Mouse (Mus musculus): ENCODE measurements around the gene Klf7.

Gene Klf7

DNA sequence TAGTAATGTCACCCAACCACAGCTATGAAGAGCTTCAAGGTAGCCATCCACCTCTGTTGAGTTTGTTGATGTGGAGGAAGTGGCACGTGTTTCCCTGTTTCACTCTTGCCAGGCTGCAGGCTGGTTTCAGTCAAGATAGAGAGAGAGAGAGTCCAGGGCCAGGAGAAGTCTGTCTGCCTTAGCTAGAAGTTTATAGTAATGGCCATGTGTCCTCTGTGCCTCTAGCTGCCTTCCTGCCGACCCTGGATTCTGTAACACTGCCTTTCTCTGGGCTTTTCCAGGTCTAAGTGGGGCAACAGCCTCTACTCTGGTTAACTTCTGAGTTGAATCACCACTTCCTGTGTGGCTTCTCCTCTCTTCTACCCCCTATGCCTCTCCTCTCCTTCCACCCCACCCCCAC lies 121.5 kb downstream of the Klf7 start:
- in situ Hi-C loops (cut with MboI; ENCODE audit: low pct_unique_long_range_greater_than_20kb in 1 of 2, low sequenced_read_pairs in 2 of 2, unreplicated experiment in 1 of 2), result no loop called here

GRCm38 (mm10) chr1:63999481-63999880 lies 122.6 kb downstream of the Klf7 start:
- in situ Hi-C loops (cut with MboI; ENCODE audit: low pct_unique_long_range_greater_than_20kb in 1 of 2, low sequenced_read_pairs in 2 of 2, unreplicated experiment in 1 of 2), result no loop called here

DNA sequence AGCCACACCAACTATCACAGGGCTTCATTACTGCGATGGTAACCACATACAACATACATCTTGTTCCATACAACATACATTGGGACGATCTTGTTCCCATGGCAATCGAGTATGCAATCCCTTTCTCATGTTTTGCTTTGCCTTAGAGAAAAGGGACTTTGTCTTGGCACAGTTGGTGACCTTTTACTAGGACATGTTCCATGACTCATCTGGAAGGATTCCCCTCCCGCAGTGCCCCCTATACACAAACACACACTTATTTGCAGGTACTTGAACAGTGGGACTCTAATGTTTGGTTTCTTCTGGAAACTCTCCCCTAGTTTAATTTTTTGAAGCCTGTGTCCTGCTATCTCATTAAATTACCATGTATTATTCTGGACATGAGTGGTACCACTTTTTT lies 123.2 kb downstream of the Klf7 start:
- in situ Hi-C loops (cut with MboI; ENCODE audit: low pct_unique_long_range_greater_than_20kb in 1 of 2, low sequenced_read_pairs in 2 of 2, unreplicated experiment in 1 of 2), result no loop called here

- in situ Hi-C loops (cut with MboI; ENCODE audit: low pct_unique_long_range_greater_than_20kb in 1 of 2, low sequenced_read_pairs in 2 of 2, unreplicated experiment in 1 of 2), result no loop called here
Measured at GRCm38 (mm10) chr1:63998139-63998538, 123.9 kb downstream of the Klf7 start.

GRCm38 (mm10) chr1:63995828-63996227 lies 126.3 kb downstream of the Klf7 start:
- in situ Hi-C loops (cut with MboI; ENCODE audit: low pct_unique_long_range_greater_than_20kb in 1 of 2, low sequenced_read_pairs in 2 of 2, unreplicated experiment in 1 of 2), result no loop called here

GRCm38 (mm10) chr1:63995137-63995492 lies 127.0 kb downstream of the Klf7 start:
- in situ Hi-C loops (cut with MboI; ENCODE audit: low pct_unique_long_range_greater_than_20kb in 1 of 2, low sequenced_read_pairs in 2 of 2, unreplicated experiment in 1 of 2), result no loop called here

DNA sequence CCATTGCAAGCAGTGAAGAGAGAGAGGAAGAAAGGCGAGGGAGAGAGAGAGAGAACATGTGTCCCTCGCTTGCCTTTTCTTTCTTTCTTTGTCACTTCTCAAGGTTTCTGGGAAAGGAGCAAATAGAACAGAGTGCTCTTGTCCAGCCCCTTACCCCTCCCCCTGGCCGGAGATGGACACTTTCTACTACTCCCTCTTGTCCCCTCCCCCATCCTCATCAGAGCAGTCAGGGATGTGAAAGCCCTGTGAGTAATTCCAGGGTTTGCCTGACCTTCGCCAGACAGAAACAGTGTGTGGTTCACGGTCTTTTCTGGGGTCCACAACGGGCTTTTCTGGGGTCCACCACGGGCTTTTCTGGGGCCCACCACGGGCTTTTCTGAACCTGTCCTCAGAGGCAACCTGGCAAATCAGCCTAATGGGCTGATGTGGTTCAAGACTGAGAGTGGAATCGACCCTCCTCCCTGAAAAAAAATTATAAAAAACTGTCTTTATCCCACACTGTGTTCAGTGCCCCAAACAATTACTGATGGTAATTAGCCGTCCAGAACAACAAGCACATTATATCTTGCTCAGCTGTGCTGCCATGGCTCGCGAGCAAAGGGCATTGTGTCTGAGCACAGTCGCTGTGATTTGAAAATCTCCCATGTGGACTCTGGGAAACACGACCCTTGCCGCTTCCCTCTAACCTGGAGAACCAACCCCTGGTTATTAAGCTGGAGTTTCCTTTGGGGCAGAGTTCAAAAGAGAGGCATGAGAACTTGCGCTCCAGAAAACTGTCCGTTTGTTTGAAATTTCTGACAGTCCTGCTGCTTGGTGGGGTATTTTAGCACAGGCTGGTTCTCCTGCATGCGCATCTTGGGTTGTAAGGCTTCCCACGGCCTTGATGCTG lies 127.6 kb downstream of the Klf7 start:
- in situ Hi-C loops (cut with MboI; ENCODE audit: low pct_unique_long_range_greater_than_20kb in 1 of 2, low sequenced_read_pairs in 2 of 2, unreplicated experiment in 1 of 2), result no loop called here

DNA sequence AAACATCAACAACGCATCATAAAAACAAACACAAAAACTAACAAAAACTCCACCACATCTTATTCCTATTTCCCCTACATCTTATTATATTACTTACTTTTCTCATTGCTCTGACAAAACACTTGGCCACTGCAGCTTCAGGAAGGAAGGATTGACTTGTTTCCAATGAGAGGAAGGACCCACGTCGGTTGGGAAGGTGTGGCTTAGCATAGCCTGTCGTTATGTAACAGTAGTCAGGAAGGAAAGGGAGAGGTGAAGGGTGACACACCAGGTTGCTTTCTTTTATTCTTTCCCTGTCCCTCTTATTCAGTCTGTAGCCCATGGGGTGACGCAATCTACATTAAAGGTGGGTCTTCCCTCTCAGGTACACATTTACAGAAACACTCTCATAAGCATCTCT lies 129.6 kb downstream of the Klf7 start:
- in situ Hi-C loops (cut with MboI; ENCODE audit: low pct_unique_long_range_greater_than_20kb in 1 of 2, low sequenced_read_pairs in 2 of 2, unreplicated experiment in 1 of 2), result no loop called here

- in situ Hi-C loops (cut with MboI; ENCODE audit: low pct_unique_long_range_greater_than_20kb in 1 of 2, low sequenced_read_pairs in 2 of 2, unreplicated experiment in 1 of 2), result no loop called here
Measured at GRCm38 (mm10) chr1:63990416-63990815, 131.7 kb downstream of the Klf7 start.

- in situ Hi-C loops (cut with MboI; ENCODE audit: low pct_unique_long_range_greater_than_20kb in 1 of 2, low sequenced_read_pairs in 2 of 2, unreplicated experiment in 1 of 2), result no loop called here
Measured at GRCm38 (mm10) chr1:63980733-63981132, 141.3 kb downstream of the Klf7 start.
